Mouse (Mus musculus) forebrain, embryonic 12.5 days (tissue): ENCODE data around the gene Zfp207. TPM values are rescaled to one million over a fixed set of nuclear protein-coding genes. Genes with fewer than 3 reads are reported as not detected.

ENCODE experiments used
- ATAC-seq: fragments of 200-750 bp; cut with Nextera tagmentation; 2 replicates; pipeline ENCODE4 v1.8.0; 2017; ENCODE audit warnings: moderate TSS enrichment; ENCODE audit not compliant: low FRiP score
- H3K27ac ChIP-seq: fragments of 300-500 bp; sonication (generic); 2 replicates; pipeline ENCODE4 v1.5.1; 2016; ENCODE audit warnings: mild to moderate bottlenecking
- H3K27me3 ChIP-seq: fragments of 300-500 bp; sonication (generic); 2 replicates; pipeline ENCODE4 v1.6.1; 2016; ENCODE audit warnings: mild to moderate bottlenecking
- H3K36me3 ChIP-seq: fragments of 300-500 bp; sonication (generic); replicated peaks from 2 replicates; pipeline ENCODE4 v1.6.1; 2016; ENCODE audit warnings: mild to moderate bottlenecking
- H3K4me1 ChIP-seq: fragments of 300-500 bp; sonication (generic); 2 replicates; pipeline ENCODE4 v1.6.1; 2016
- H3K4me2 ChIP-seq: fragments of 300-500 bp; sonication (generic); 2 replicates; pipeline ENCODE4 v1.6.1; 2016; ENCODE audit warnings: mild to moderate bottlenecking, moderate library complexity
- H3K4me3 ChIP-seq: fragments of 300-500 bp; sonication (generic); replicated peaks from 2 replicates; pipeline ENCODE4 v1.5.1; 2016; ENCODE audit warnings: mild to moderate bottlenecking
- H3K9ac ChIP-seq: fragments of 300-500 bp; sonication (generic); 2 replicates; pipeline ENCODE4 v1.6.1; 2016; ENCODE audit warnings: mild to moderate bottlenecking
- H3K9me3 ChIP-seq: fragments of 300-500 bp; sonication (generic); 2 replicates; pipeline ENCODE4 v1.6.1; 2016
- WGBS: fragments of 180-500 bp; shearing (Covaris S2); methylation state at CpG from one replicate; pipeline ENCODE4 v1.1.7; 2016; 5-methylcytosine and 5-hydroxymethylcytosine counted together
- polyA plus RNA-seq: library from polyadenylated mRNA; unstranded; fragments of >200 nt; fragmentation: Nextera tagmentation; extraction: Ambion mirVana; gene quantifications from 2 replicates; pipeline ENCODE4 v1.2.1, GENCODE M21; 2016

Zfp207 gene
- polyA plus RNA-seq, 1 experiment from 2014 or later, result 296 TPM

- Histone ChIP-seq H3K27me3 (no peaks in the 10 kb centered on the region), H3K36me3 (peaks cover 50% of the 10 kb centered on the region), H3K4me2 (no peak overlapping the region), H3K9ac (no peak overlapping the region), H3K9me3 (no peaks in the 10 kb centered on the region), H3K27ac (no peak overlapping the region), H3K4me1 (no peaks in the 10 kb centered on the region), H3K4me3 (no peak overlapping the region)
- 92% methylated on average over 3 of the region's 3 CpGs for WGBS
- ATAC-seq, result no peak
Measured at GRCm38 (mm10) chr11:80452242-80452641, 69.2 kb downstream of the Zfp207 start.

GRCm38 (mm10) chr11:80453198-80453597, 70.1 kb downstream of the Zfp207 start:
- Histone ChIP-seq H3K4me2 (no peak overlapping the region), H3K9ac (no peak overlapping the region), H3K4me1 (no peaks in the 10 kb centered on the region), H3K36me3 (peaks cover 49% of the 10 kb centered on the region), H3K9me3 (no peaks in the 10 kb centered on the region), H3K27me3 (no peaks in the 10 kb centered on the region), H3K27ac (no peak overlapping the region), H3K4me3 (no peak overlapping the region)
- no peak for ATAC-seq
- 96% methylated on average over 1 of the region's 1 CpGs for WGBS

Other genes with a start within 250 kb of the Zfp207 start
- gene Tefm, start 241.1 kb upstream of the Zfp207 start, polyA plus RNA-seq, result 27.8 and 30.4 TPM in 2 replicates
- 1.4 and 1.7 TPM in 2 replicates for gene Adap2, start 229.2 kb upstream of the Zfp207 start, polyA plus RNA-seq
- gene Rnf135, start 199.4 kb upstream of the Zfp207 start, polyA plus RNA-seq, result 2.8 and 2.9 TPM in 2 replicates
- gene Rhot1, start 174.3 kb upstream of the Zfp207 start, polyA plus RNA-seq, result 61.9 and 65.5 TPM in 2 replicates
- 20.8 and 21.3 TPM in 2 replicates for gene Rhbdl3, start 82.4 kb upstream of the Zfp207 start, polyA plus RNA-seq
- gene 5730455P16Rik, start 5.2 kb upstream of the Zfp207 start, polyA plus RNA-seq, result 30.0 and 31.4 TPM in 2 replicates
- 378 and 397 TPM in 2 replicates for gene Psmd11, start 45.3 kb downstream of the Zfp207 start, polyA plus RNA-seq
- gene Cdk5r1, start 93.7 kb downstream of the Zfp207 start, polyA plus RNA-seq, result 54.0 and 63.9 TPM in 2 replicates